Mouse (Mus musculus) adrenal gland, postnatal 36 days (tissue): Measurements from ENCODE around the gene Srgap1. TPM values are rescaled to one million over a fixed set of nuclear protein-coding genes. Genes with fewer than 3 reads are reported as not detected.

ENCODE experiments used
- DNase-seq, 2 experiments: peaks; one replicate each; pipeline ENCODE4 v3.0.0; 2021; ENCODE audit warnings: mixed read lengths in 1 of 2
- total RNA-seq, 2 experiments: library from RNA; stranded (reverse); gene quantifications; 2 replicates each; pipeline ENCODE4 v1.2.3; 2021

Srgap1 gene
- total RNA-seq, 2 experiments from 2014 or later, result 1.9 to 3.5 TPM

DNA sequence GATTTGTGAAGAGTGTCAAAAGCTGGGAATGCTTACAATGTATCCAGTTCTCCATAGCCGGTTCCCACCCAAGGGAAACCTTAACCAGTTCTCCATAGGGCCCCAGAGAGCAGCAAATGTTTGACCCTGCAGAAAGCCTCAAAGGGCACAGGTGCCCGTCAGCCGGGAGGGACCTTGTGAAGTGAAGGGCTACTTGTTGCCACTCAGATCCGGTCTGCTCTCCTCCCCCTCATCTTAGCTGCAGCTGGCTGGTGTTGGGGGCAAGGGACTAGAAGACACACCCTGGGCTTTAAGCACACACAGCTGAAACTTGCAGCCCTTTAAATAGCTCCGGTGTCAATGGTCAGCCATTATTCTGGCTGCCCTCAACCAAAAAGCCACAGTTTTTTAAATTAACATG lies 30.1 kb downstream of the Srgap1 start:
- no peak for DNase-seq

DNA sequence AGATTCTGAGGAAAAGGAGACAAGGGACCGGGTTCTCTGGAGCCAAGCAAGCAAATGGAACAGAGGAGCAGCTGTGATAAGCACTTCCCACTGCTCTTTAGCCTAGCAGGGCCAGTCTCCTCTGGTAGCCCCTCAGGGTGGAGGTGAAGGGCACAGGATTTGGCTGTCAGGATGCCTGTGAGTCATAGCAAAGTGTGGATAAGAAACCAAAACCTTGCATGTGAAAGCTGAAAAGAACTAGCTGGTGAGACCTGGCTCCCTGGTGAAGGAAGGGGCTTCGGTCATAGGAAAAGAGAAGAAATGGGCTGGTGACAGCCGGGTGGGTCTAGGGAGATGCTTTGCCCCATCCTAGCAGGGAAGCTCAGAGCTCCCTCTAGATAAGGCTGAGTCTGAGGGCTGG lies 30.5 kb downstream of the Srgap1 start:
- DNase-seq, result peak; percentile 19 to 45

DNA sequence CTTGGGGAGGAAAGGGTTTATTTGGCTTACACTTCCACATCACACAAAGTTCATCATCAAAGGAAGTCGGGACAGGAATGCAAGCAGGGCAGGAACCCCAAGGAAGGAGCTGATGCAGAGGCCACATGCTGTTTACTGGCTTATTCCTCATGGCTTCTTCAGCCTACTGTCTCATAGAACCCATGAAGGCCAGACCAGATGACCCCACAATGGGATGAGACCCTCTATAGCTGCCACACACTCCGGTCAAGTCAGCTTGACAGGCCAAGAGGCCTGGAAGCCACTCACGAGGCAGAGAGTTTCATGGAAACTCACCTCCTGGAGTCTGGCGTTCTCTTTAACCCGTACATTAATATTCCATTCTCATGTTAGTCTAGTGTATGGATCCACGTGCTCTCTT lies 34.8 kb downstream of the Srgap1 start:
- DNase-seq, result no peak

DNA sequence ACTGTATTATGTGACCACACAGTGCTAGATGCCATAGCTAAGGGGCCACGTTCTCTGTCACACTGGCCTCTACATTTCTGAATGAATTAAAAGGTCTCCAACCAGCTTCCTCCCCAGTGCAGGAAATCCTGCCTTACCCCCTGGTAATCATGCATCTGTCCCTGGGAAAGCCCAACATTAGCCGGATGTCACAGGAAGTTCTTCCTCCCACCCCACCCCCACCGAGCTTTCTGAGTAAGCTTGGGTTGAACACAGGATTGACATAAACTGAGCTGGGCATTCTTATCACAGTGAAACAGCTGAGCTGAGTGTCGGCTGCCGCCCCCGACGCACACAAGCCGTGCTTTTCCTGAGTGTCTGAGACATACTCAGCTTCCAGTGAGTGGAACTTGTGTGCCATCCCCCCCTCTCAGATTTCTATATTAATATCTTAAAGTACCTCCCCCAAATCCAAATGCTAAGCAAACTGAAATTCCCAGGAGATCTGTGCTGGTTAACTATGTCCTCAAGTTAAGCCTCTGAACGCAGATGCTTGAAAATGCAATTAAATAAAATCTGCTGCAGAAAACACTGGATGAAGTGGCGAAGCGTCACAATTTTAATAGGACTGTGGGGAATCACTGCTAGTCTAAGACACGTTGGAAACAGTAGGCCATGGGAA lies 38.3 kb downstream of the Srgap1 start:
- peak; percentile 15 to 53 for DNase-seq

DNA sequence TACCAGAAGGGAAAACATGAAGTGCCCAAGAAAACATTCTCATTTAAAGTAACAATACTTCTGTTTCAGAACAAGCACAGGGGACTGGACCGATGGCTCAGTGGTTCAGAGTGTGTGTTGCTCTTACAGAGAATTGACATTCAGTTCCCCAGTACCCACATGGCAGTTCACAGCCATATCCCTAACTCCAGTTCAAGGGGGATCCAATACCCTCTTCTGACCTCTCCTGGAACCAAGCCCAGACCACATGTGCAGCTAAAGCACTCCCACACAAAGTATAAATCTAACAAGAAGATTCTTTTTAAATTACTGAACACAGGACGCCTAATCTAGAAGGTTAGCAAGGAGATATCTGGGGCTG lies 38.8 kb downstream of the Srgap1 start:
- DNase-seq, result no peak

DNA sequence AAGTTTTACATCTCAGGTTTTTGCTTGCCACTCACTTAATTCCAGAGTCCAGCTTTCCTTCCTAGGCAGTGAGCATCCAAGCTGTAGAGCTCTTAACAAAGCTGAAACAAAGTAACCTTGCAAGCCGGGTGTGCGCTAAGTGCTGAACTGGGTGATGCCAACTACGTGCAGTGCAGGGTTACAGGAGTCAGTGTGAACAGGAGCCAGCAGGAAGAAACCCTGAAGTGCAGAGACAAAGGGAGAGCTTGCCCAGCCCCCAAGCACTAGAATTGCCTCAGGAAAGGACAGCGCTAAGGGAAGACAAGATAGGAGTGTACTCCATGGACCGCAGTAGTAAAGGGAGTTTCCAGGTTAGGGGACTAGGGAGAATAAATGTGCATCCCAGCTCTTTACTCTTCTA lies 40.5 kb downstream of the Srgap1 start:
- DNase-seq, result no peak

DNA sequence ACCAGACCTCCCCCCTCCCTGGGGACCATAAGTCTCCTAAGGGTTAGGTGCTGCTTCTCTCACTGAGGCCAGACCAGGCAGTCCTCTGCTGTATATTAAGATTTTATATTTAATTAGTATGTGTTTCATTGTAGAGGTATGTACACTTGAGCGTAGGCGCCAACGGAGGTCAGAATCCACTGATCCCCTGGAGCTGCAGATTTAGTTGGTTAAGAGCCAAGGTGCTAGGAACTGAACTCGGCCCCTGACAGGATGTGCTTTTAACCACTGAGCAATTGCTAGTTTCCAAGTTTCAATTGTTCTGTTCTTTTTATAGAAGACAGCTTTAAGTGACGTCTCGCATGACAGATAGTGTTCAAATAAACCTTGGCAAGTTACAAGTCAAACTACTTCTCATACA lies 41.0 kb downstream of the Srgap1 start:
- no peak for DNase-seq

DNA sequence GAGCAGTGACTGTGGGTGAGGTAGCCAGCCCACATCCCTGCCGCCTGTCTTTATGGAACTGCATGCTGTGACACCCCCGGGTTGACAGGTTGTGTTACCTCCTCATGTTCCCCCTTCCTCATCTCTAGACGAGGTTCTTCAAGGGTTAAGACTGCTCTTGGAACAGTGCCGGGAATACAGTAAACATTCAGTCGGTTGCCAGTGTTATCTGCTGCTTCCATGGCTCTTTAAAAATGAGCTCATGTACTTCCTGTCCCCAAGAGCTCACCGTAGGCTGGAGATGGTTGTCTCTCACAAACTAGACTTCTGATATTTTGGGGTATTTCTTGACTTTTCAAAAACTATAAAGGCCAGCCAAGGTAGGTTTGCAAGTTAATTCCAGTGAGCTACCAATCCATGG lies 41.6 kb downstream of the Srgap1 start:
- no peak for DNase-seq

DNA sequence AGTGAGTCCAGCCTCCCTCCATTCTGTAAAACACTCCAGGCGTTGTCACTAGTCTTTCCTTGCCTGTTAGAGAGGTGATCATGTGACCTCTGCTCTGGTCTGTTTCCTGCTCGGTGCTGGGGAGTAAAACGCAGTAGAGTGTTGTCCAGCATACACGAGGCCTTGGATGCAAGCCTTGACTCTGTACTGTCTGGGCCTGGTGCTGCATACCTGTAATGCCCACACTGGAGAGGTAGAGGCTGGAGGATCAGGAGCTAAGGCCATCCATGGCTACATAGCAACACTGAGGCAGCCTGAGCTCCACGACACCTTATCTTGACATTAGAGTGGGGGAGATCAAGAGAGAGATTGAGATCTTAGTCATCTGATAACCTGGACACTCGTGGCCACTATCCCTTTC lies 44.2 kb downstream of the Srgap1 start:
- no peak for DNase-seq

DNA sequence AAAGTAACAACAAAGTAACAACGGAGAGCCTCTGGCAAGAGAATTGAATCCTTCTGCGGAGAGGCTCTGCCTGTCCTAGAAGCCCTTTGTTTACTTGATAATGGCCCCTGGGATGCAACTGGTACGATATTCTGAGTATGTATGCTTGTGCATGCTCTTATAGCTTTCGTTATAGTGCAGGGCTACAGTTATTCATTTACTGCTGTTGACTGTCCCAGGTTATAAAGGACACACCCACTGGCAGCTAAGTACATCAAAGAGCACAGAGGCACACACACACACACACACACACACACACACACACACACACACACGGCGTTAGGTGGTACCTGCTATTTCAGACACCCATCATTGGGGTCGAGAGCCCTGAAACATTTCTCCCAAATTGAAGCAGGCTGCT lies 48.3 kb downstream of the Srgap1 start:
- no peak for DNase-seq

DNA sequence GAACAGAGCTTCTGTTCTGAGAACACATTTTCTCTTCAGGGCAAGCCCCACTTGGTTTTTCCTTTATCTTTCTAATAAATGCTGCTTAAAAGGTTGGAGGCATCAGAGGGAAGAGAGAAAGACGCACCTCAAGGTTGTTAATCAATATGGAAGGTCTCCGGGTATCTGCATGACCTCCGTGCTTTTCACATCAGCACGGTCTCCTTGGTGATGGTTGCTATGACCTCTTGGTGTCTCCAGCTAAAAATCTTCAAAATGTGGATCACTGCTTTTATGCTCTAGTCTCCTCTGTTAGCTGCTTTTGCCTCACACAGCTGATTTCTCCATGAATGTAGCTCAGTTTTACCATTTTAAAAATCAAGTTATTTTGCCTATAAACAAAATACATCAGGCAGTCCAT lies 50.6 kb downstream of the Srgap1 start:
- no peak for DNase-seq

DNA sequence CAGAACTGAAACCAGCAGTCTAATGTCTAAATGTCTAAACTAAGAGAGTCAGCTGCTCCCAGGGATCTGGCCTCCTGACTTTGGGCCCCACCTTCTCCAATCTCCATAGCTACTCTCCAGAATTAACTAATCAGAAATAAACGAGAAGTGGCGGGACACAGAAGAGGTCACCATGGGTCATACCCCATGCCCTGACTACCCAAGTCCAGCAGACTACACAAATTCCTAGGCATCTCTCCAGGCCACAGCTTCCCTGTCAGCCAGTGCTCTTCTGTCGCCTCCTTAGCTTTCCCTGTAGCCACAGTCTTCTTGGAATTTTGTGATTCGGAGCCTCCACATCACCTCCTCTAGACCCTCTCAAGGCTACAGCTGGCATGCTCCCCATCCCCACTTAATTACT lies 51.7 kb downstream of the Srgap1 start:
- no peak for DNase-seq

DNA sequence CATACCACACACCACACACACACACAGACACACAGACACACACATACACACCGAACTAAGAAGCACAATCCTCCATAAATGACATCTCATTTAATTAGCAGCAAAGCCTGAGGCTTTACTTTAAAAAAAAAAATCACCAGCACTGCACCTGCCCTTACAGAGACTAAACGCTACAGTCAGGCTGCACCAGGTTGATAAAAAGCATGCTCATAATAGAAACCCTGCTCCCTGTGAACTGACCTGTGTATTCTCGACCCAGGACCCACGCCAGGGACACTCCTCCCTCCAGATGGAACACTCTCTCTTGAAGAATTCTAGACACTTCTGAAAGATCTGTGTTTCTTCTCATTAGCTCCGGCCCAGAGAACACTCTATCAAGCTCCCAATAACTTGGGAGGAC lies 52.5 kb downstream of the Srgap1 start:
- DNase-seq, result no peak

DNA sequence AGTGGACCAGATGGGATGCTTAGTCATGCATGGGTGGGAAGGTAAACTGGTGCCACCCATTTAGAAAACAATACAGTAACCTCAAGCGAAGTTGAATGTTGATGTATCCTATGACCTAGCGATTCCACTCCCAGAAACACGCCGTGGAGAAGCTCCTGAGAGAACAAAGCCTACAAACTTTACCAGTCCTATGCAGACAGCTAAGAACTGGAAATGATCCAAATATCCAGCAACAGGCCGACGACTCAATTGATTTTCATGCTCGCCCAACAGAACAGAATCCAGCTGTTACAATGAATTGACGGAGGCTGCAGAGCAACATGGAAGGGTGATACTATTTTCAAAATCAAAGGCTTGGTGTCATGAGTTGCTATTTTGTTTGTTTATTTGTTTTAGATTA lies 54.5 kb downstream of the Srgap1 start:
- DNase-seq, result no peak

DNA sequence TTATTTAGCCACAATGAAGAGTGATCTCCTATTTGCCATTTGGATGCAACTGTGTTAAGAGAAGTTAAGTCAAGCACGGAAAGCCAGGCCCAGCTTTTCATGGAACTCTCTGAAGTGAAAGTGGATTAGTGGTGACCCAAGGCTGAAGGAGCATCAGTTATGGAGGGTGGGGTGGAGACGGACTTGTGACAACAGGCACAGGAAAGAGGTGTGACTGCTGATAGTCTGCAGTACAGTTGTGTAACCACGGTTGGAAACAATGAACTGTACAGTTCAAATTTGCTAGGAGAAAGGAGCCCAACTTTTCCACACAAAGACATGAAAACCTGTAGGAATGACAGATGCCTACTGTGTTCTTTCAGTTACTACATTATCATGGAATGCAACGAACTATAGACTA lies 60.1 kb downstream of the Srgap1 start:
- DNase-seq, result no peak

DNA sequence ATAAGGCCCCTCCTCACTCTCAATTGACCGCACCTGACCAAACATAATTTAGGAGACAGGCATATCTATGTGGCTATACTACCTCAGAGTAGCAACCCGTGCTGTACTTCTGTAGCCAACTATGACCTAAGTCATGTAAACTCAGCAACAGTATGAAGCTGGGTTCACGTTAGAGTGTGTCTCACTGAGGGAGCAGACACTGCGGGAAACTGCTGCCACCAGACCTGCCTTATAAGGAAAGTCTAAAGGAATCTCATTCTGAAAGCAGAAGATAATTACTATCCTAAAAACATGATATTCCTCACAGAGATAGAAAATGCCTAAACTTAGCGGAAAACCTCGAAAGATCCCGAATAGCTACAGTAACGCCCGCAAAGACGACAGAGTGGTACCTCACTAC lies 62.2 kb downstream of the Srgap1 start:
- no peak for DNase-seq

DNA sequence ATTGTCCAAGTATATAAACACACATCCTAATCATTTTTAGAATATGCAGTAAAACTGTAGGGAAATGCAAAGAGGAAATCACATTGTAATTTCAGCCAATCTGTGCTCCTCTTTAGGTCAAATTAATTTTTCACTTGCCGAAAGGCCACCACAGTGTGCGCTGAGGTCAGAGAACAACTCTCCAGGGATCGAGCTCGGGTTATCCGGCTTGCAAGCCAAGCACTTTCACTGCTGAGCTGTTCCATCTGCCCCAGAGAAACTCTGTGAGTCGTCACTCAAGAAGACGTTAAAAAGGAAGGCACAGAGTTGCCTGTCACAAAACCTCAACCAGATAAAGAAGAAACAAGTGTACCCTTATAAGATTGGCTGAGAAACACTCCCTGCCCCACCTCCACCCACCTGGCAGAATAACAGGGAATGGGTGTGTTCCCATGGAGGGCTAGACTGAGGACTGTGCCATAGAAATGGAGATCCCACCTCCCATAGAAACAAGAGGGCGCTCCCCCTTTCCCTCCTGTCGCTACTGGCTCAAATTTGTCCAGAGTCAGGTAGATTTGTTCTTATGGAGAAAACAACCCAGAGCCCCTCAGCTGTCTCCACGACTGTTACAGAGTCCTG lies 63.0 kb downstream of the Srgap1 start:
- DNase-seq, result peak in 1 of 2 experiments; percentile 22

DNA sequence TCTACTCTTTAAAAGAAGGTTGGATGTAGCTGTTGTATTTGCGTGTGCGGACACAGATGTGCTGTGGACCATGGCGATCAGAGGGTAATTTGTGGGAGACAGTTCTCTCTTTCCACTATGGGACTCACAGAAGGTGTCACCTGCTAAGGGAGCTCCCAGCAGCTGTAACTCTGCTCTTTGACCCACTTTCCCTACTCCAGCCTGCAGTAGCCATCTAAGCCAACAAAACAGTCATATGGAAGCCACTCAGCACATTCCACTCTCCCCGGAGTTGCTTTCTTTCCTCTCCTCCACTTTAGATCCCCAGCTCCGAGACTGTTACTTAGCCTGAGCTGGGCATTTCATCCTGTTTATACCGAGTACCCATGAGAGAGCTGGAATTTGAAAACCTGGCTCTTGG lies 71.8 kb downstream of the Srgap1 start:
- DNase-seq, result no peak

DNA sequence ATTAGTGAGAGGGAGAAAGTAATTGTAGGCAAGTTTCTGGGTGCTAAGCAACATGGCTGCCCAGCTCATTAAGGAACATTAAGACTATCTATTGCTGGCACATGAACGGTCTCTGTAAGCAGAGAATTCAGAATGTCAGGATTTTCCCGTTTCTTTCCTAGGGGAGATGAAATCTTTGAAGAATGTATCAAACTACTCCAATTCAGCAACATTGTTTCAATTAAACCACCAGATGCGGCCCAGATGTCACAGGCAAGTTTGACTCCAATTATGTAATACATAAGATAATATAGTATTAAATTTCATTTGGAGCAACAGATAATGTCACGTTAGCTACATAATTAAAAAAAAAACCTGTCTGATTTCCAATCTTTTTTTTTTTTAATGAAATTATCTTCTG lies 72.5 kb downstream of the Srgap1 start:
- no peak for DNase-seq

DNA sequence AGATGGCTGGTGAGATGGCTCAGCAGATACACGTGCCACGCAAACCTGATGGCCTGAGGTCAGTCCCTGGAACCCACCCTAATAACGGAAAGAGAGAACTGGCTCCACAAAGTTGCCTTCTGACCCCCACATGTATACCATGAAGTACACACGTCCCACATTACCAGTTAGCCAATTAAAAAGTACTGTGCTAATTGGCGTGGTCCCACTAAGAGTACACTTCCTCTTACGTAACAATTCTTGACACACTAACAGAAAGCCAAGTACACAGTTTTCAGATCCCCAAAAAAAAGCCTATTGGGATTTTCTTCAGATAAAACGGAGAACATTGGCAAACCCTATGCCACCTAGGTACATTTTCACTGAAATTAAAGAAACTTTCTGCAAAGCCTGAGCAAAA lies 73.8 kb downstream of the Srgap1 start:
- DNase-seq, result no peak

DNA sequence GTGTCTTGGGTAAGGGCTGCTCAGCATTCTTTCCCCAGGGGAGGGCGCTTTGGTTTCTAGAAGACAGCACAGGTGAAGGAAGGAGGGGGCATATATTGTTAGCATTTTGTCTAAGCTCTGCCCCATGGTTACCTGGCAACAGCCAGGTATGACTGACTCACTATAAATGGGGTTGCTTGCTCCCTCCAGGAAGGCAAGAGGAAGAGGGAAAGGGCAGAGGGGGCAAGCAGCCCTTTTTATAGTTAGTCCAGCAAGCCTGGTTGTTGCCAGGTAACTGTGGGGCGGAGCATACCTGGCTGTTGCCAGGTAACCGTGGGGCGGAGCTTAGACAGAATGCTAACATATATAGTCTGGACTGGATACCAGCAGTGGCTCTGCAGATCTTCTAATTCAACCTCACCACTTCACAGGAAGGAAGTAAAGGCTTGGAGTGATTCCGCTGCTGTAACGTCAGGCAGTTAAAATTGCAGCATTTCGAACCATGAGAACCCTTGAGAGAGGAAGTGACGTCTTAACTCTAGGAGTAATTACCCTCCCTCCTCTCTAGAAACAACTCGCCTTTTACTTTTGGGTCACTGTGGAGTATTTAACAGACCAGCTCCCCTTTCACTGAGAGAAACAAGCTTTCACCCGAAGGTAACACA lies 74.7 kb downstream of the Srgap1 start:
- DNase-seq, result no peak

DNA sequence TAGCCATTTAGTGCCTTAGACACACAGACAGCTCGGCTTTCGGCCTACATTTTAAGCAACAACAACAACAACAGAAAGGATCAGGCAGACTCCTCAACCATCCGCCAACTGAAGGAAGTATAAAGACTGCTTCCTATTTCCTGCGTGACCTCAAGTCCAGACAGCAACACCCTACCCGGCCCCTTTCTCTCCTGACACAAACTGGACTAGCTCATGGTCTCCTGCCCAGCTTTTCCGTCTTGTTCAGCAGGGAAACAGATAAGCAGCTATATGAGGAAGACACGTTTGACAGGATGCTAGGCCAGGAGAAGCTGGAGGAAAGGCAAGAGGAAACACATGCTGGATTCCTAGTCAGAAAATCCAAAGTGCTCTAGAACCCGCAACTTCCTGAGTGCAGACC lies 75.5 kb downstream of the Srgap1 start:
- peak in 1 of 2 experiments; percentile 10 for DNase-seq

DNA sequence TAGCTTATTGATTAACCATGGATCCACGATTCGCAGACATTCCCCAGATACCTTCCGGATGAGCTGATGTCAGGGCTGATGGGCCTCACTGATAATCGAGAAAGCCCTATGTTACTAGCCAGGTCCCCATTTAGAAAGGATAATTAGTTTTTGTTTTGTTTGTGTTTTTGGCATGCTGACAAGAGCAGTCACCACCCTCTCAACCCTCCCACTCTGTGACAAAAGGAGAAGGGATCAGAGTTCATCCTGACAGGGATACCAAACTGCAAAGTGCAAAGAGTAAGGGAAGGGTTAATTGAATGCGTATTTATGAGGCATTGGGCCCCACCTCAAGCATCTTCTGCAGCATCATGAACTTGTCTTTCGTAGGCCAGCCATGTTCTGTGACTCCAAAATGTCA lies 76.2 kb downstream of the Srgap1 start:
- DNase-seq, result no peak

DNA sequence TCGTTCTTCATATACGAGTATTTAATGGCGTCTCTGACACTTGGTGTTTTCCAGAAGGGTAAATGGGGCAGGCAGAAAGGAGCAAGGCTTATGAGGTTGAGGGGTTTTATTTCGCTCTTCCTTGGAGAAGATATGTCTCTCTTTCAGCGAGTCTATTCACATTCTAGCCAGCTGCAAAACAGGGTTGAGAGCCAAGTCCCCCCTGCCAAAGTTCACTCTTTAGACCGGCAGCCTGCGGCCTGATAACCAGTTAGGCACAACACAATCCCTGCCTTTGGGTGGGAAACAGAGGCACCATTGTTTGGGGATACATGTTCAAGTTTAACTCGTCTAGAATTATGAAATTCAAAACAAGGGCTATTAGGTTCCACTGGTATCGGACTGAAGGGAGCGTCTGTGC lies 83.0 kb downstream of the Srgap1 start:
- no peak for DNase-seq
